Mouse (Mus musculus) heart, postnatal 4 days (tissue): ENCODE measurements at regions not wholly inside any gene's neighbourhood (a gene's known extent, or its start where the extent isn't known, plus 50 kb on each side); places are given as distances from the start of the nearest gene placed in this dataset.
"Not testable (repeated sequence)": the region's sequence is repeated elsewhere in the genome, so short reads cannot be mapped to it uniquely, and the experiment has no call there.

Experiments used
- DNase-seq: peaks from one replicate; pipeline ENCODE4 v3.0.0; 2021

DNA sequence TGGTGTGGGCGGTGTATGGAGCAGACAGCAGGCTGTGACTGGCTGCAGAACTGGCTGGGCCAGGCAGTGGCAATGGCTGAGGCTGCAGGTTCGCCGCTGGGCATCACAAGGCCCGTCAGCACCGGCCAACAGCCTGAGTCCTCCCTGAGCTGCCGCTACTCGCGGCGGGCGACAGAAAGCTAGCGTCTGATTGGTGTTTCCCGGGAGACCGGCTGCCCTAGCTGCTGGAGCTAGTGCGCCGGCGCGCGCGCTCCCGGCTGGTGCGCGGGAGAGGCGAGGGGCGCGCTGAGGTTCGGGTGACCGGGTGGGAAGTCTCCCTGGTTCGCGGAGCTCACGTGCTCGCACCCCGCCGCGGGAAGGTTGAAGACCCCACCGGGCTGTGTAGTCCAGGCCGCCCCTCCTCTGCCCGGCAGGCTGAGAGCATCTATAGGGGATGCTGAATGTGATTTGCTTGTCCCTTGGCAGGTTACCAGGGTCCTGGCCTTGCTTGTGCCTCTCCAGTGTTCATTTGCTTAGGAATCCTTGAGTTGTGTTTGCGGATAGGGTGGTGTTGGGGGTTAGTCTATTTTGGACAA is 241.2 kb downstream of the Mef2c start:
- DNase-seq = peak; percentile 55

DNA sequence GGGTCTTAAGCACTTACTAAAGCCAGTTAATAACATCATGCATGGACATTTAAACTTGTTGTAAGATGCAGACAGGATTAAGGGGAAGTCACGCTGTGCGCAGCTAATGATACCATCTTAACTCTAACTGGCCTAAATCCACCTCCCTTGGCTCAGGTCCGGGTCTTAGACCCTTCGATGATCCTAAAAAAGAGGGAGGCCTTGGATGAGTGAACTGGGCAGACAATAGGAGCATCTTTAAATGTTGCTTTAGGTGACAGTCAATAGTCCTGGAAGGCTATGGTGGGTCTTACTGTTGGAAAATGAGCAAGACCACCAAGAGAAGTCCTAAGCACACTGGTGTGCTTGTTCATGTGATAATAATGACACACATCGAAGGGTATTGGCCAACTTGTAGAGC is 242.1 kb downstream of the Mef2c start:
- DNase-seq = no peak

DNA sequence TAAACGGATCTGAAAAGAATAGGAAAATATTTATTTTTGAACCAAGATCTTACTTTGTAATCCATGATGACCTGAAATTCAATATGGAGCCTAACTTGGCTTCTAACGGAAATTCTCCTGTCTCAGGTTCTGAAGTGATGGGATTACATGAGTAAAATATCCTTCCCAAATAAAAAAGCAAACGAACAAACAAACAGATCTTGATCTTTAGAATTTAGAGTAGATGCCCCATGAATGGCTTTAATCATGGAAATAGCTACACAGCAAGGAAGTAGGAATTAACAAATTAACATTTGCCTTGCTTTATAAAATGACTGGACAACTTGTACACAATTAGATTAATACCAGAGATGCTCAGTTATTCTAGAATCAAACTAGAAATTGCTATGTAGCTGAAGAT is 243.8 kb downstream of the Mef2c start:
- no peak for DNase-seq

DNA sequence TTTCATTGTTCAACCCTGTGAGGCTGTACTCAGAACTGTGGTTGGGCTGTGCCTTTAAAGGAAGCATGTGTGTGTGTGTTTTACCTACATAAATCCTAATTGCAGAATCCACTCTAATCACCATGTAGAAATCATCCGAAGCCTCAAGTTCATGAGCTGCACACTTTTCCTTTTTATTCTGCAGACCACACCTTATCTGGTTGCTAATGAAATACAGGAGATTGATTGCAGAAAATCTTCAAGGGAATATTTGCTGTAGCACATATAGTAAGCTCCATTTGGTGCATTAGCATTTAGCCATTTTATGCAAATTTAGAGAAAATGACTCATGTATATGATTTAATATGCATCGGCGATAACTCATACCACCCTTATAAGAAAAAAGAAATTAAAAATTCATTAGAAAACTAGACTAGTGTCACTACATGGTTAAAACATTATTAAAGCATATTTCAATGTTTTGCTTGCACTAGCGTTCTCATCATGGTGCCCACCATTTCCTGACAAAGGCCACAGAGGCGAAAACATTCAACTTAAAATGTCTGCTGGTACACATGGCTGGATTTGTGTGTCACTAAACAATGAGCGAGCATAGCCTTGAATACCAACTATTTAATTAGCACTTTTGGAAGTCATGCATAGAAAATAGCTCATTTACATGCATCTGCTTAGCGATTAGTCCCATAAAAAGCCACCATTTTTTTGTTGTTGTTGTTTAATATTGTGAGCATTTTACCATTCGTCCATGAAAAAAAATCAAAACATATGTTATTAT is 245.7 kb downstream of the Mef2c start:
- DNase-seq = no peak

DNA sequence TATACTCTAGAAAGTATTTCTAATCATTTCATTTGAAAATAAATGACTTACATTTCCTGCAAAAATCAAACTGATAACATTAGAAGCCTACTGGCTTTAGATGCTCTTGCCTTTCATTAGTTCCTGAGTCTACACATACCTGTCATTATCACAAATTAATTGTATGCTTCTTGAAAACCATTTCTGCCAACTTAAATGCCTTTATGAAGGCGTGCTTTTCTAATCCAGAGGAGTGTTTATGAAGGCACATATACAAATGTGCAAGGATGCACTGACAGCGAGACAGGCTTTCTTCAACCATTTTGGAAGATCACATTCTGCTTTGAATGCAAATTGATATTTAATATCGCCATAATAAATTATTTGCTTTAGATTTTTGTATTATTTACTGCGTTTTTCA is 246.6 kb downstream of the Mef2c start:
- no peak for DNase-seq

DNA sequence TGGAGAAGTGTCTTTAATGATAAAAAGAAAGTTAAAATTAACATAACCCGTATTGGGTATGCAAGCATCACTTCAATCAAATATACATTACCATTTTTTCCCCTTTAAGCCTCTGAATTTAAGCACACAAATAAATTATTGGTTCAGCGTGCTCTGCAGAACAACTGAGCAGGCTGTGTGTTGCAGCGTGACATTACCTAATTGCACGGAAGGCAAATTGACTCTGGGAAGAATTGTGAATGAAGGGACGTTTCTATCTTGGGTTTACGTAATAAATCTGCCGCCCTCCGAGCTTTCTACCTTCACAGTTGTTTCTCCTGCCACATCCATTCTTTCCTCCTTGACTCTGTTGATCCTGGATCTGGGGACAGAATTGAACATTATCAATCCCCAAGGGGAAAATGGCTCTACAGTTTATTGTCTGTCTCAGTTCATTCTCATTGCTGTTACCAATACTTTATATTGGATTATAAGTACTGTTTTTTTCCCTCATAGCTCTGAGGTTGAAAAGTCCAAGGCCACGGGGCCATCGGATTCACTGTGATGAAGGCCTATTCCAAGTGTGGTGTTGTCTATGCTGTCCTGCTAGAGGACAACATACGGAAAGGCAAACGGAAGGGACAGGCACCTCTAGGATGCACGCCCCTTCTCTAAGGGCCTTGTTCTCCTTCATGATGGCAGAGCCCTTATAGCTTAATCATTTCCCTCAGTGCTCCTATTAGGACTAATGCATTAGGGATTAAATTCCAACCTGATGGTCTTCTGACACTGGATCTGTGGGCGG is 256.7 kb downstream of the Mef2c start:
- DNase-seq = no peak

DNA sequence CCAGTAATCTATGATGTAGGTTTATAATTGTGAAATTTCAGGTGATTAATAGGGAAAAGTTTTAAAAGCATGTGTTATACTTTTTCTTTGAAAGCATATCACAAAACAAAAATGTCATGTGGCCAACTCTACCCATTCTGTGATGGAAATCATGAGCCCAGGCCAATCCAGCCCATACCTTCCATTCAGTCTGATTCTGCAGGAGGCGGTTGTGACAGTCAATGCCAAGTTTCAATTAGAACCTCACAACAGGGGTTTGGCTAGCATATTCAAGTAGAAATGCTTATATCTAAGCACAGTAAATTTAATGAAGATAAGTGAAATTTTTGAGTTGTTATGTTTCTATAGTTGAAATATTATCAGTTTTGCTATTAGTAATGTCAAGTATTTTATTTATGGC is 258.6 kb downstream of the Mef2c start:
- DNase-seq = no peak

DNA sequence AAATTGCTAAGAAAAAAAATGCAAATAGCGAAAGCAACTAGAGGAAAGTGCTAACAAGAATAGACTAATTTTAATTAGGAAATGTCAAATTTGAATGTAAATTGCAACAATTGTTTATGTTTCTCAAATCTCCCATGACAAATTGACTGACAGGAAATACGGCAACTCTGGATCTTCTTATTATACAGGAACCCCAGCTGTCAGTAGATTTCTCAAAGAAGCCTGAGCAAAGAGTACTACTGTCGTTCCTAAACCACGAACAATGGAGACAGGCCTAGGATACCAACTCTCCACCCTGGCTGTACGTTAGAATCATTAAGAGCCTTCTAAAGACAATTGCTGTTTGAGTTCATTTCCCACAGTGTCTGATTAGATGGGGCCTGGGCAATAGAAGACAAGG is 259.5 kb downstream of the Mef2c start:
- DNase-seq = not testable (repeated sequence)

DNA sequence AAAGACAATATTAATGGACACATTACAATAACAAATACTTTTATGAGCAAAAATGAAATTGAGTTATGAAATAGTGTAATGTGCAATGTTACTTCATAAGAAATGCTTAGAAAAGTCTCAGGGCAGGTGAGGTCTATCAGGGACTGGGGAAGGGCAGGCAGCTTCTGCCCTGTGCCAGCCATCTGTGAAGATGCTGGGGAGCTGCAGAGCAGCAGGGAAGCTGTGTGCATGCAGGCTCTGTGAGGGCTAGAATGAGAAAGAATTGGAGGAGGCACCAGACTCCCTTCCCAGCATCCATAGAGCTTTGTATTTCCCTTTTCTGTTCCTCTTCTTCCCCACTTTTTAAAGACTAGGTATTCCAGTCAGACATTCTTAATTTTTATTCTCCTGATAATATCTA is 281.8 kb downstream of the Mef2c start:
- no peak for DNase-seq

DNA sequence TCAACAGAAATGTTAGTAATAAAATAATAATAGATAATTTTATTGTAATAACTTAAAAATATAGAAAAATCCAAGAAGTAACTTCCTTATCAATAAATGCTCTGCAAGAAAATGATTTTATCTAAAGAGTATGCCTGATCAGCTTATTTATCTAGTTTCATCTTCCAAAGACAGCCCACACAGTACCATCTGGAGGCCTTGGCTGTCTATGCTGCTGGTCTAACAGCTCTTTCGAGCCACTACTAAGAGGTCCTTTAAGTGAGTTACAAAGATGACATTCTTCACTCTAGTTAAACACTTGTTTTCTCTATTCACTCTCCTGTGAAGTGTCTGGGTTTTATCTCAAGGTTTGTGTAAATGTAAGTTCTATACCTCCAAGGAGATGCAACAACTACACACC is 305.7 kb downstream of the Mef2c start:
- no peak for DNase-seq

DNA sequence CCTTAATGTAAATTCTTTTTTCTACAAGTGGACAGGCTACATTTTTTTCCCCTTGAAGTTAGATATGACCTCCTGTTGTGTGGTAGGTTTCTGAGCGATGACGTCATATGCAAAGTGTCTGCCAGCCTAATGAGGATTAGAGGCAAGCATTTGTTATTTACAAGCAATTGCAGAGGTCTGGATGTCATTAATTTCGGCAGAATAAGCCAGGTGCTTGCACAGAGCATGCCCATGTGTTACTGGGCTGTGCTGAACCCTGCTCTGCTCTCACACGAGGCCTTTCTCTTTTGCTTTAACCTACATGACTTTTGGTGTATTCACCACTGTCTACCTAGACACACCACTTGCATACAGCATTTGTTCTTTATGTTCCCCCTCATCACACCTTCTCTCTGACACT is 316.5 kb downstream of the Mef2c start:
- no peak for DNase-seq

DNA sequence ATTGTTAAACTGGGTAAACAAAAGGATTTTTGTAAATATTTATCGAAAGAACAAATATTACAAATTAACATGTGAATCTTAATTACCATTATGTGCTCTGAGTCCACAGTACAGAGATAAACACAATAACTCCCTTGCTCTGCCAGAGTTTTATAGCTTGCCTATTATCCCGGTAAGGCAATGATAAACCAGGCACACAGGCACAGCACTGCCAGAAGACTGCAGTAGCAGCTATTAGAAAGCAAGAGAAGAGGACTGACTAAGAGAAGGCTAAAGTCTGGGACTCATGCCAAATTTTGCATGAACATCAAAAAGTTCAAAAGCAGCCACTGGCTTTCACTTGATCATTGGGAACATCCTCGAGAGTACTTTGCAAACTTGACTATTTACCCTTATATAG is 316.9 kb downstream of the Mef2c start:
- no peak for DNase-seq

DNA sequence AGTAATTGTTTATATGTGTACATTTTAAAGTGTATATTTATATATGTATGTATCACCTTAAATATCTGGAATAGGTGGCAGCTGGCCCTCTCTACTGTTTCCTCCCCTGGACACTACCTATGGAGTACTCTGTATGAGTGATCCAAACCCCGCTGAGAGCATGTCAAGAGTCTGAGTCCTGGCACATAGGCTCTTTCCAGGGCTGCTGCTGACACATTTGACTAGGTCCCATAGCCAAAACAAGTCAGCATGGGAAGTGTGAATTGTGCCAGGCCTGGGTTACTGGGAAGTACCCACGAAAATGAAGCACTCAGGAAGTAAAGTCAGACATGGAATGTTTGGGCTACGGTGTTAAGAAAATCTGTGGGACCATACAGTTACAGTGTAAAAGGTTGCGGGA is 321.1 kb downstream of the Mef2c start:
- DNase-seq = no peak

DNA sequence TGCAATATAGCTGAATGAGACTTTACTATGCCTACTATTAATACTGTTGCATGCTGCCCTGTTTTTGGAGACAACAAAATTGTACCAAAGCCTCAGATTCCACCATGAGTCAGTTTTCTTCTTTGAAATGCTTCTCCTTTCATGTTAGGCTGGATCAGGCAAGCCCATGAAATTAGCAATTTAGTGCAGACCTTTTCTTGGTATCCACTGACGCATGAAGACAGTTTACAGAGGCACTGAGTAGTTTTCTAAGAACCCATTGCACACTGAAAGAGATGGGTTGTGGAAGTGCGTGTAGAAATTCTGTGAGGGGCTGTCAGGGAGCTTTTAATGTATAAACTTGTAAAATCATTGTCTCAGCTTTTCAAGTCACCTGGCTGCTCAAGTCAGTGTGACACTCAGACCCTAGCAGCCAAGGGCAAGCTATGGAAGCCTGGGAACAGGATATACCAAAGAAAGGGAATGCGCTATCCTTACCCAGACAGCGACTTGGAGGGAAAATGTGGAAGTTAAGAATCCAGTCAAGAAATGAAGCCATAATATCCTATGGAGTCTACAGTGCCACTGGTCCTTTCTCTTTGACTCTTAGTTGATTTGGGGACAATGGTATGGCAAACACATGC is 323.1 kb downstream of the Mef2c start:
- DNase-seq = no peak

DNA sequence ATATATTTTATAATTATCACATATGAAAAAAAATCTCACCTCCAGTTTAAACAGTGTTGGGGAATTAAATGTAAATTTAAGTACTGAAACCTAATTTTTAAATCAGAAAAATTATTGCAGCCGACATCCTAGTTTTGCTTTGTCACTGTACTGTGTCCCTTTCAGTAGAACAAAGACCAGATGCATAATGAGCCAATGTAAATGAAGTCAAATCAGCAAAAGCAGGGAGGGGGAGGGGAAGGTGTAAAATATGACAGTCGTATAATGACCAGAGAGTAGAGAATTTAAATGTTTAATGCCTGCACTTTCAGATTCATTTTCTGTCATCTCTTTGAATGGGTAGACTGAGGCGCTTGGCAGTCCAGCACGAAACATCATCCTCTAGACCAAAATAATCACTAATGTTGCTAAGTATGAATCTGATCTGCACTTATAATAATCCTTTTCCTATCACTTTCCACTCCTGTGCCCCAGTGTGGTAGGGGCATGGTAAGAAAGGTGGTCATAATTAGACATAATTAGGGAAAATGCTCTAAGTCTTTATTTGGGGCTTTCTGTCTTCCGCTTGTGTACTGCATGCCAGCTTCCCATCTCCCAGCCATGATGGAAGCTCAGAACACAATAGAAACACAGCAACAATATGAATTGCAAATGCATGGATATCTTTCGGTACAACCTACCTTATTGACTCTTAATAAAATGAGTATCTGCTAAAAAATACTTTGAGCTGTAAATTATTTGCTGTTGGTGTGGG is 356.0 kb upstream of the Tmem161b start:
- no peak for DNase-seq

DNA sequence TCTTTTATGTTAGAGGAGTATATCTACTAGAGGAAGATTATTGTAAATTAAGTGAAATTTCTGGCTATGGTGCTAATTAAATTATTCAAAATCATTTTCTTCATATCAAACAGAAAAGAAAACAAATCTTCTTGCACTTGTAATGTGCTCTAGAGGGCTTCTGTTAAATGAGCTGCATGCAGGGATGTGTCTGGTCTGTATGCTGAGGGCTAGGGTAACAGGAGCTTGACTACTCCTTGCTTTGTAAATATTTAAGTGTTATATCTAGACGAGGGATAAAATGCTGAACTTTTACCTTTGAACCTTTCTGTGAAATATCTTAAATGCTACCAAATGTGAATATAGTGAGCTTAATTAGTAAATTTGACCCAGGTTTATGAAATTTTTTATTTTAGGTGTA is 354.9 kb upstream of the Tmem161b start:
- no peak for DNase-seq

DNA sequence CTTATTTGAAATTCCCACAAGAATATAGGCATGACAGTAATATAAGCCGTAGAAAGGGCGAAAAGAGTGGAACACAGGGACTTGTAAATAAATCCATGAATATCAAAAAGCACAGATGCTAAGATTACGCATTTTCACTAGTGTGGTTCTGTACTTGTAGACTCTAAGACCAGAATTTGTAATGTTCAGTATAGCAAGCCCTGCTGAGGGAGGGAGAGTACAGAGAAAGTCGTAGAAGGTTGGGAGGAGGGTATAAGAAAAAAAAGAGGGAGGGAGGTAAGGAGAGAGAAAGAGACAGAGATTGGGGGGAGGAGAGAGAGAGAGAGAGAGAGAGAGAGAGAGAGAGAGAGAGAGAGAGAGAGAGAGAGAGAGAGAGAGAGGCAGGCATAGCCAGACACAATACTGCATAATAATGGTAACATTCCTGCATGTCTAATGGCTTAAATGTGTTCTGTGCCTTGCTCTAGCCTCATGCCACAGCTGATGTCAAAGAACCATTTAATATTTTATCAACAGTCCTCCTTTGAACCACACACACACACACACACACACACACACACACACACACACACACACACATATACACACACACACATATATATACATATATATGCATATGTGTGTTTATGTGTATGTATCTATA is 354.1 kb upstream of the Tmem161b start:
- no peak for DNase-seq

DNA sequence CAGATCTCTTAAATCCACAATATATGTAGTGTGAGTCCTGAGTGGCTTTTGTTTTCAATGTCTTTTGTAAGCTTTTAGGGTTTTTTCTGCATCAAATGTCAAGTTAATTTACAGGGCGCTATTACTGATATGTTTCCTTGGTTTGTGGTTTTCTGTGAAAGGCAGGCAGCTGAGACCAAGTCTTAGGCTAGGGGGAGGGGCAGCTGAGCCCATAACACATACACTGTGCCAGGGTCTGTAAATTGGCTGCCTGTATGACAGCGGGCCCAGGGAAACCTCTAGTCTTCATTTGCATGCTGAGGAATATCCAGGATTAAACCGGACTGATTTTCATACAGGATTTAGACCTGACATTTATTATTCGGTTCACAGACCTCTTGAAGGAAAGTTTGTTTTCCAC is 353.2 kb upstream of the Tmem161b start:
- DNase-seq = no peak

DNA sequence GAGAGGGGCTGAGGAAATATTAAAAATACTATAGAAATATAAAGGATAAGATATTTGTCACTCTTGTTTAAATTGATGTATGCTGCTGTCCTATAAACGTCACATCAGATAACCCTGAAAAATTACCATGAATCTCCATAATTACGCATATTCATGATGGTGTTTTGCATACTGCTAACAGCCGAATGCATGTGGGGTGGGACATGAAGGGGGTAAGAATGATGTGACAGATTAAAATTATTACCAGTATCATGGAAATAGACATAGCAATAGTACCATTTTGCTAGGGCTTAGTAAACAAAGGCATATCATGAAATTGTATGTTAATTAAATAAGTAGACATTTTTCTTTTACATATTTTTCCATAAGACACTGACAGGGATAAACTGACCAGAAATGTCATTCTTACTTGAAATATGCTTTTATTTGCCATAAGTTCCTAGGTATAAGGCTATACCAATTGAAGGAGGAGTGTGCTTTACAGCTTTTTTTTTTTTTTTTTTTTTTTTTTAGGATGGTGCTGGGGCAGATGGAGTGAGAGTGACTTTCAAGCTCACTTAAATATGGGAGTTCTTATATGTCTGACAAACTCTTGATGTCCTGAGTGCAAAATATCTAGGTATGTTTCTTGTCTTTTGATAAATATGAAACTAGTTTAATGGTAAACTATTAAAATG is 349.8 kb upstream of the Tmem161b start:
- no peak for DNase-seq

DNA sequence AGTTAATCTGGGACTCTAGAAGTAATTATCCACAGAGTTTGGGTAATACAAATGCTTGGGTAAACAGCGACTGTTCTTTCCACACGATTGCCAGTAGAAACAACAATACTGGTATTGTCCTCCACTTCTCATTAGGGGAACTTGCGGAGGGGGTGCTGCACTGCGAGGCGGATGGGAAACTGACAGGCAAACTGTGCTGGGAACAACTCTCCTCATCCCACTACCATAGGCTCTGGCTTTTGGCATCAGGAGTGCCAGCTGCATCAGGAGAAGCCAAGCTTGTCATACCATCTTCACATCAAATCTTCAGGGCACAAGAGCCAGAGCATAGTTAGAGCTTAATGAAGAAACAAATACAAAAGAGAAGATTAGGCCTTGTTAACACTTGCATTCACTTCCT is 349.2 kb upstream of the Tmem161b start:
- no peak for DNase-seq

DNA sequence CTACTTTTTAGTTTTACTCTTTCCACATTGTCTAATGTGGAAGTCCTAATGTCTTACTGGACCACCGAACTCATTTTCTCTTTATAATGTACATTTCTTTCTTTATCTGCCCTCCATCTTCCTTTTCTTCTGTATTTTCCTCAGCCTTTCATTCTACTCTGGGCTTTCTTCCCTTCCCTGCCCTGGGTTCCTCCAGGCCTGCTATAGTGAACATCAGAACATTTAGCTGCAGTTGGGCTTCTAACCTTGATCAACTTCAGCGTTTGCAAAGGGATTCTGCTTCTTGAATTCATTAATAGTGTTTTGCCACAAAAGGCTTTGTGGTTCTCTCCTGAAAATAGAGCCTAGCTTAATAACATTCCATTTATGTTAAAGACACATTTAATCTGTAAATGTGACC is 342.5 kb upstream of the Tmem161b start:
- DNase-seq = no peak

DNA sequence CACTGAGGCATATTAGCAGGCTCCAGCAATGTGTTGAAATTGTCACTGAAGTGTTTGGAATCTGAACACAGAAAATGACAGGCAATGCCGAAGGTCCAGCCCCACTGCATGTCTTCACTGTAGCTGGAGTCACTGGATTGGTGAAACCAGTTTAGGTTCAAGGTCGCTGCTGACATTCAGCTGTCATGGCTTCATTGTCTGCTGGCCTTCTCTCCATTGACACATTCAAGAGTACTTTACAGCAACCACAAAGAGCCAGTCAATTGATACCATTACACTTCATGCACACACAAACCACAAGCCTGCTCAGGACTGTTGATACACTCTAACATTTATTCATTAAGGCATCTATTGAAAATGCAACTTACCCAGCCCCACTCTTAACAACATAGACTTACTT is 341.8 kb upstream of the Tmem161b start:
- no peak for DNase-seq
